Mouse (Mus musculus) neural tube, embryonic 11.5 days (tissue): ENCODE data around the gene Mycbpap. TPM values are rescaled to one million over a fixed set of nuclear protein-coding genes. Genes with fewer than 3 reads are reported as not detected.

Experiments
- ATAC-seq: fragments of 200-750 bp; cut with Nextera tagmentation; 2 replicates; pipeline ENCODE4 v1.8.0; 2017; ENCODE audit warnings: moderate number of reproducible peaks, mild to moderate bottlenecking, moderate TSS enrichment, moderate library complexity; ENCODE audit not compliant: insufficient read depth, low FRiP score, low TSS enrichment
- DNase-seq: peaks from one replicate; pipeline ENCODE4 v3.0.0-alpha.2; 2015; ENCODE audit warnings: low spot score
- H3K27ac ChIP-seq: fragments of 300-500 bp; sonication (generic); 2 replicates; pipeline ENCODE4 v1.5.1; 2014; ENCODE audit warnings: low read depth, mild to moderate bottlenecking, low read length
- H3K27me3 ChIP-seq: fragments of 300-500 bp; sonication (generic); 2 replicates; pipeline ENCODE4 v1.6.1; 2014; ENCODE audit warnings: mild to moderate bottlenecking, low read length, mixed read lengths; ENCODE audit not compliant: control insufficient read depth, insufficient read depth
- H3K36me3 ChIP-seq: fragments of 300-500 bp; sonication (generic); 2 replicates; pipeline ENCODE4 v1.6.1; 2014; ENCODE audit warnings: mild to moderate bottlenecking, low read length, moderate library complexity, mixed read lengths; ENCODE audit not compliant: control insufficient read depth, insufficient read depth
- H3K4me1 ChIP-seq: fragments of 300-500 bp; sonication (generic); 2 replicates; pipeline ENCODE4 v1.6.1; 2014; ENCODE audit warnings: low read length, mixed read lengths; ENCODE audit not compliant: control insufficient read depth, insufficient read depth
- H3K4me2 ChIP-seq: fragments of 300-500 bp; sonication (generic); 2 replicates; pipeline ENCODE4 v1.6.1; 2014; ENCODE audit warnings: low read depth, mild to moderate bottlenecking, moderate library complexity
- H3K4me3 ChIP-seq: fragments of 300-500 bp; sonication (generic); 2 replicates; pipeline ENCODE4 v1.5.1; 2014; ENCODE audit warnings: low read depth, low read length
- H3K9ac ChIP-seq: fragments of 300-500 bp; sonication (generic); 2 replicates; pipeline ENCODE4 v1.6.1; 2014; ENCODE audit warnings: mild to moderate bottlenecking, low read length
- H3K9me3 ChIP-seq: fragments of 300-500 bp; sonication (generic); 2 replicates; pipeline ENCODE4 v1.6.1; 2016; ENCODE audit warnings: low read length; ENCODE audit not compliant: control insufficient read depth
- WGBS: fragments of 180-500 bp; shearing (Covaris S2); extraction: QIAGEN DNeasy Blood & Tissue Kit; methylation state at CpG from one replicate; pipeline ENCODE4 v1.1.7; 2014; 5-methylcytosine and 5-hydroxymethylcytosine counted together
- polyA plus RNA-seq: library from polyadenylated mRNA; unstranded; fragments of >200 nt; fragmentation: Nextera tagmentation; extraction: Ambion mirVana; gene quantifications from 2 replicates; pipeline ENCODE4 v1.2.1, GENCODE M21; 2014

The Mycbpap gene
- polyA plus RNA-seq, 1 experiment from 2014 or later = 3.2 TPM

- DNase-seq (peak; percentile 37), ATAC-seq (no peak)
- peak overlapping the region; percentile 98 for H3K4me2 ChIP-seq
- 0% methylated on average over 15 of the region's 15 CpGs for WGBS
- H3K27ac ChIP-seq = no peak overlapping the region
- H3K4me1 ChIP-seq = peaks cover 50% of the 10 kb centered on the region
- no peaks in the 10 kb centered on the region for H3K36me3 ChIP-seq
- peak overlapping the region; percentile 69 for H3K4me3 ChIP-seq
- no peaks in the 10 kb centered on the region for H3K9me3 ChIP-seq
- peaks cover 36% of the 10 kb centered on the region for H3K27me3 ChIP-seq
- peak overlapping the region; percentile 35 for H3K9ac ChIP-seq
Measured at GRCm38 (mm10) chr11:94472585-94472915, 49.0 kb downstream of the Mycbpap start.

- Histone ChIP-seq H3K36me3 (no peaks in the 10 kb centered on the region), H3K9me3 (no peaks in the 10 kb centered on the region), H3K9ac (peak overlapping the region; percentile 47), H3K4me1 (peaks cover 54% of the 10 kb centered on the region), H3K4me2 (peak overlapping the region; percentile 98), H3K27me3 (peaks cover 36% of the 10 kb centered on the region), H3K4me3 (peak overlapping the region; percentile 69), H3K27ac (no peak overlapping the region)
- WGBS = 5% methylated on average over 17 of the region's 17 CpGs
- no peak for ATAC-seq
- no peak for DNase-seq
Measured at GRCm38 (mm10) chr11:94471740-94472584, 49.6 kb downstream of the Mycbpap start.

- Histone ChIP-seq H3K9ac (no peak overlapping the region; the same call in 1 of the 2 replicates), H3K9me3 (no peaks in the 10 kb centered on the region), H3K36me3 (no peaks in the 10 kb centered on the region), H3K4me1 (peaks cover 52% of the 10 kb centered on the region), H3K4me3 (no peak overlapping the region), H3K27ac (no peak overlapping the region), H3K27me3 (peaks cover 25% of the 10 kb centered on the region), H3K4me2 (0 out of 2 replicates have a peak overlapping the region, but pooled peaks have one; percentile 20)
- DNase-seq (no peak), ATAC-seq (no peak)
- WGBS = 41% methylated on average over 6 of the region's 7 CpGs
Measured at GRCm38 (mm10) chr11:94470391-94470790, 51.2 kb downstream of the Mycbpap start.

- H3K9ac ChIP-seq = no peak overlapping the region
- ATAC-seq = 0 out of 2 replicates have a peak, but pooled peaks have one; percentile 0
- no peaks in the 10 kb centered on the region for H3K9me3 ChIP-seq
- H3K27ac ChIP-seq = peak overlapping the region; percentile 73
- H3K4me2 ChIP-seq = peak overlapping the region; percentile 12; the same call in 1 of the 2 replicates
- peaks cover 16% of the 10 kb centered on the region for H3K27me3 ChIP-seq
- H3K4me1 ChIP-seq = peaks cover 54% of the 10 kb centered on the region
- no peak for DNase-seq
- 25% methylated on average over 8 of the region's 9 CpGs for WGBS
- H3K4me3 ChIP-seq = no peak overlapping the region
- H3K36me3 ChIP-seq = no peaks in the 10 kb centered on the region
Measured at GRCm38 (mm10) chr11:94469136-94470064, 52.1 kb downstream of the Mycbpap start.

GRCm38 (mm10) chr11:94468582-94469064 lies 52.9 kb downstream of the Mycbpap start:
- Histone ChIP-seq H3K4me1 (peaks cover 51% of the 10 kb centered on the region), H3K4me3 (no peak overlapping the region), H3K4me2 (peak overlapping the region; percentile 12; the same call in 1 of the 2 replicates), H3K27ac (peak overlapping the region; percentile 73), H3K9ac (no peak overlapping the region), H3K36me3 (no peaks in the 10 kb centered on the region), H3K9me3 (no peaks in the 10 kb centered on the region), H3K27me3 (peaks cover 14% of the 10 kb centered on the region)
- ATAC-seq = peak; percentile 82
- DNase-seq = peak; percentile 87
- WGBS = 18% methylated on average over 4 of the region's 4 CpGs

- Histone ChIP-seq H3K4me2 (no peak overlapping the region), H3K27ac (no peak overlapping the region), H3K27me3 (no peaks in the 10 kb centered on the region), H3K4me3 (no peak overlapping the region), H3K4me1 (peaks cover 44% of the 10 kb centered on the region), H3K9me3 (no peaks in the 10 kb centered on the region), H3K9ac (no peak overlapping the region), H3K36me3 (no peaks in the 10 kb centered on the region)
- WGBS = 90% methylated on average over 17 of the region's 17 CpGs
- DNase-seq (no peak), ATAC-seq (no peak)
Measured at GRCm38 (mm10) chr11:94466333-94466855, 55.1 kb downstream of the Mycbpap start.

GRCm38 (mm10) chr11:94464170-94464569 lies 57.4 kb downstream of the Mycbpap start:
- Histone ChIP-seq H3K9me3 (no peaks in the 10 kb centered on the region), H3K27ac (0 out of 2 replicates have a peak overlapping the region, but pooled peaks have one; percentile 27), H3K4me1 (peaks cover 30% of the 10 kb centered on the region), H3K4me3 (no peak overlapping the region), H3K36me3 (no peaks in the 10 kb centered on the region), H3K9ac (no peak overlapping the region), H3K27me3 (no peaks in the 10 kb centered on the region), H3K4me2 (no peak overlapping the region)
- ATAC-seq = no peak
- DNase-seq = no peak
- 22% methylated on average over 2 of the region's 2 CpGs for WGBS

GRCm38 (mm10) chr11:94461856-94462255 lies 59.7 kb downstream of the Mycbpap start:
- ATAC-seq (no peak), DNase-seq (no peak)
- Histone ChIP-seq H3K36me3 (no peaks in the 10 kb centered on the region), H3K27ac (no peak overlapping the region), H3K9ac (no peak overlapping the region), H3K9me3 (no peaks in the 10 kb centered on the region), H3K4me2 (no peak overlapping the region), H3K27me3 (no peaks in the 10 kb centered on the region), H3K4me3 (no peak overlapping the region), H3K4me1 (peaks cover 10% of the 10 kb centered on the region)
- 95% methylated on average over 11 of the region's 11 CpGs for WGBS
